Mouse (Mus musculus): ENCODE results near the gene Gltp. TPM values are rescaled to one million over a fixed set of nuclear protein-coding genes. Genes with fewer than 3 reads are reported as not detected.

The Gltp gene
- polyA plus RNA-seq, 1 experiment from 2014 or later: 64.5 TPM

Small RNA genes within 50 kb of the gene (microRNA-seq; reads per million reads assigned to microRNA genes)
- not detected for gene Mir7028

Other genes with a start within 250 kb of the Gltp start
- gene Mmab, start 246.9 kb downstream of the Gltp start, polyA plus RNA-seq (2014; fragmentation: Nextera tagmentation; extraction: Ambion mirVana): 19.0 and 32.9 TPM in 2 replicates
- gene Mvk, start 246.7 kb downstream of the Gltp start, polyA plus RNA-seq (2014; fragmentation: Nextera tagmentation; extraction: Ambion mirVana): 45.0 and 48.3 TPM in 2 replicates
- gene Fam222a, start 123.0 kb downstream of the Gltp start, polyA plus RNA-seq (2014; fragmentation: Nextera tagmentation; extraction: Ambion mirVana): 5.6 and 5.8 TPM in 2 replicates
- gene Trpv4, start 32.6 kb downstream of the Gltp start, polyA plus RNA-seq (2014; fragmentation: Nextera tagmentation; extraction: Ambion mirVana): 12.8 and 18.6 TPM in 2 replicates
- 10.0 and 18.5 TPM in 2 replicates for gene Tchp, start 16.8 kb upstream of the Gltp start, polyA plus RNA-seq (2014; fragmentation: Nextera tagmentation; extraction: Ambion mirVana)
- 37.0 and 67.9 TPM in 2 replicates for gene Ankrd13a, start 83.7 kb upstream of the Gltp start, polyA plus RNA-seq (2014; fragmentation: Nextera tagmentation; extraction: Ambion mirVana)
- 32.8 and 41.7 TPM in 2 replicates for gene Git2, start 84.5 kb upstream of the Gltp start, polyA plus RNA-seq (2014; fragmentation: Nextera tagmentation; extraction: Ambion mirVana)
- gene 1500011B03Rik, start 132.5 kb upstream of the Gltp start, polyA plus RNA-seq (2014; fragmentation: Nextera tagmentation; extraction: Ambion mirVana): 128 and 143 TPM in 2 replicates
- gene 4930519G04Rik, start 162.7 kb upstream of the Gltp start, polyA plus RNA-seq (2014; fragmentation: Nextera tagmentation; extraction: Ambion mirVana): not detected in 2 replicates
- gene Gm9936, start 167.7 kb upstream of the Gltp start, polyA plus RNA-seq (2014; fragmentation: Nextera tagmentation; extraction: Ambion mirVana): not detected in 2 replicates
- gene Oasl2, start 206.0 kb upstream of the Gltp start, polyA plus RNA-seq (2014; fragmentation: Nextera tagmentation; extraction: Ambion mirVana): 2.2 and 4.0 TPM in 2 replicates
- gene Oasl1, start 232.3 kb upstream of the Gltp start, polyA plus RNA-seq (2014; fragmentation: Nextera tagmentation; extraction: Ambion mirVana): 1.2 and 2.5 TPM in 2 replicates

All from kidney, embryonic 14.5 days (tissue).